Mouse (Mus musculus): Measurements from ENCODE around the gene Gm4307.
"Not testable (repeated sequence)": the region's sequence is repeated elsewhere in the genome, so short reads cannot be mapped to it uniquely, and the experiment has no call there.

Gene Gm4307

GRCm38 (mm10) chr10:100361038-100361437 is at the start of gene Gm4307:
Gene Gm4307 (plus strand): TSS chr10:100361338.
- not testable (repeated sequence) for DNase-seq (ENCODE audit: extremely low read depth, low read depth, low spot score)

- DNase-seq (ENCODE audit: extremely low read depth, low read depth, low spot score) = not testable (repeated sequence)
Observed at GRCm38 (mm10) chr10:100335376-100335775, 25.8 kb upstream of the Gm4307 start, which contains the start of gene Gm4301. Gene Gm4301 (plus strand): TSS chr10:100335676.

GRCm38 (mm10) chr10:100340536-100340935 is 20.6 kb upstream of the Gm4307 start, which contains the start of gene Gm4302:
Gene Gm4302 (plus strand): TSS chr10:100340836.
- DNase-seq (ENCODE audit: extremely low read depth, low read depth, low spot score) = not testable (repeated sequence)

GRCm38 (mm10) chr10:100345672-100346071 is 15.5 kb upstream of the Gm4307 start, which contains the start of gene Gm4303:
Gene Gm4303 (plus strand): TSS chr10:100345972.
- not testable (repeated sequence) for DNase-seq (ENCODE audit: extremely low read depth, low read depth, low spot score)

GRCm38 (mm10) chr10:100350793-100351192 is 10.3 kb upstream of the Gm4307 start, which contains the start of gene Gm4305:
Gene Gm4305 (plus strand): TSS chr10:100351093.
- DNase-seq (ENCODE audit: extremely low read depth, low read depth, low spot score) = not testable (repeated sequence)

- DNase-seq (ENCODE audit: extremely low read depth, low read depth, low spot score) = not testable (repeated sequence)
Observed at GRCm38 (mm10) chr10:100356841-100357240, 4.3 kb upstream of the Gm4307 start.

- DNase-seq (ENCODE audit: extremely low read depth, low read depth, low spot score) = not testable (repeated sequence)
Observed at GRCm38 (mm10) chr10:100382460-100382859, 21.3 kb downstream of the Gm4307 start, which contains the start of gene Gm4312. Gene Gm4312 (minus strand): TSS chr10:100382560.

- not testable (repeated sequence) for DNase-seq (ENCODE audit: extremely low read depth, low read depth, low spot score)
Observed at GRCm38 (mm10) chr10:100402301-100402700, 41.2 kb downstream of the Gm4307 start.
